In genomic region chr1:75936596-75936995, GRCm38 (mm10) we compare ENCODE assay signal across 9 mouse cellular contexts.
DNase-seq lines count a peak whose midpoint lies in the region; ATAC-seq lines count a peak whose summit lies in the region.
"Had no signal": no experiment of that assay in that cellular context is flagged by ENCODE, and none has a peak within 500 bp of the region (broad histone marks: within the 10 kb centered on the region; RNA-seq: fewer than 3 reads in every experiment).

No protein-coding gene starts in this region.

- 0 out of 2 replicates have a peak, but pooled peaks have one; percentile 40 for ATAC-seq in cerebellum, adult (ENCODE audit: insufficient number of reproducible peaks, low FRiP score, low TSS enrichment)
- 0 out of 2 replicates have a peak, but pooled peaks have one; percentile 34 for ATAC-seq in liver, embryonic 15.5 days (ENCODE audit: insufficient read depth)

- H3K9ac ChIP-seq in liver, embryonic 15.5 days = no peak overlapping the region
- H3K9ac ChIP-seq: neural tube, embryonic 13.5 days had no signal

- H3K4me2 ChIP-seq in liver, embryonic 15.5 days = no peak overlapping the region
- H3K4me2 ChIP-seq: neural tube, embryonic 13.5 days had no signal

- H3K4me1 ChIP-seq in liver, embryonic 15.5 days (replicated peaks) = no peaks in the 10 kb centered on the region
- H3K4me1 ChIP-seq: neural tube, embryonic 13.5 days had no signal

- no peak for DNase-seq in cerebellum, adult 11-12 months
- DNase-seq in ovary, postnatal 36 days (ENCODE audit: low spot score) = peak; percentile 19
- no peak for DNase-seq in ovary, postnatal 14 days (ENCODE audit: low spot score)
- peak; percentile 5 for DNase-seq in testis, postnatal 14 days (ENCODE audit: low spot score)
- no peak for DNase-seq in layer of hippocampus, adult 9-11 months
- no peak for DNase-seq in neural tube, embryonic 10.5 days (ENCODE audit: extremely low spot score, low spot score)

- H3K27ac ChIP-seq in liver, embryonic 15.5 days (replicated peaks) = no peak overlapping the region
- H3K27ac ChIP-seq: neural tube, embryonic 13.5 days had no signal

- H3K4me3 ChIP-seq in liver, embryonic 15.5 days (replicated peaks) = no peak overlapping the region
- H3K4me3 ChIP-seq: neural tube, embryonic 13.5 days had no signal

- H3K9me3 ChIP-seq in liver, embryonic 15.5 days (replicated peaks) = no peaks in the 10 kb centered on the region
- H3K9me3 ChIP-seq: neural tube, embryonic 13.5 days had no signal

- no peaks in the 10 kb centered on the region for H3K27me3 ChIP-seq in liver, embryonic 15.5 days
- H3K27me3 ChIP-seq: neural tube, embryonic 13.5 days had no signal

- WGBS in liver, embryonic 15.5 days (ENCODE audit: insufficient replicate concordance) = 47% methylated on average over 13 of the region's 13 CpGs

- no peaks in the 10 kb centered on the region for H3K36me3 ChIP-seq in liver, embryonic 15.5 days (replicated peaks)
- H3K36me3 ChIP-seq: neural tube, embryonic 13.5 days had no signal

Comparison
In these comparisons a context has a peak if more than half of its experiments do, and no peak if none do; other contexts are left out.
1. DNase-seq: peak in ovary, postnatal 36 days (single experiment) and testis, postnatal 14 days (single experiment); none in cerebellum, adult 11-12 months (single experiment), ovary, postnatal 14 days (single experiment), layer of hippocampus, adult 9-11 months (single experiment) and neural tube, embryonic 10.5 days (single experiment).